Mouse (Mus musculus): Measurements from ENCODE around the gene Rnf150. TPM values are rescaled to one million over a fixed set of nuclear protein-coding genes. Genes with fewer than 3 reads are reported as not detected.

Gene Rnf150
- polyA plus RNA-seq, 1 experiment = 17.2 TPM

GRCm38 (mm10) chr8:83110177-83110576 lies 247.0 kb downstream of the Rnf150 start:
- DNase-seq (ENCODE audit: extremely low spot score in 1 of 2, low spot score in 1 of 2) = no peak

DNA sequence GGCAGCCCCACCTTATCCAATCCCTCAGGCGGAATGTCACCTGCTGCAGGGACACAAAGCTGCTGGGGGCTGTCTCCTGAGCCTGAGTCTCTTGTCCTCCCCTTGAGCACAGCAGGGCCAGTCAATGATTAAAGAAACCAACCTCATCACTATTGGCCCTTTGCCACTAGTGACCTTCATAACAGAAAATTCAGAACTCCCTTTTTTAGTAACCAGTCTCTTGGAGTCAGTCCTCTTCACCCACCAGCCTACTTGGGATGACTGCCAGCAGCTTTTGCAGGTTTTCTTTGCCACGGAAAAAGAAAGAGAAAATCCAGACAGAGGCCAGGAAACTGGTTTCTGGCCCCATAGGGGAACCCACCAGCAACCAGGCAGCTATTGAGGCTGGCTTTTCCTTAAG lies 271.9 kb downstream of the Rnf150 start:
- peak in 1 of 2 experiments; percentile 46 for DNase-seq (ENCODE audit: extremely low spot score in 1 of 2, low spot score in 1 of 2)

- DNase-seq (ENCODE audit: extremely low spot score in 1 of 2, low spot score in 1 of 2) = no peak
These were observed 276.9 kb downstream of the Rnf150 start for GRCm38 (mm10) chr8:83140068-83140467.

- no peak for DNase-seq (ENCODE audit: extremely low spot score in 1 of 2, low spot score in 1 of 2)
These were observed 277.6 kb downstream of the Rnf150 start for GRCm38 (mm10) chr8:83140701-83141111.

Other genes starting within 250 kb of the Rnf150 start
- gene Zfp330, start 89.2 kb upstream of the Rnf150 start, polyA plus RNA-seq (2012; rRNA removed) = 41.2 and 47.4 TPM in 2 replicates

Measured in frontal cortex, adult 2 months (tissue).